Mouse (Mus musculus) testis, adult 2 months (tissue): ENCODE measurements around the gene Igsf21. TPM values are rescaled to one million over a fixed set of nuclear protein-coding genes. Genes with fewer than 3 reads are reported as not detected.

Experiments
- H3K27ac ChIP-seq: fragments of 200-500 bp; 2 replicates; pipeline ENCODE4 v1.5.1; 2012; ENCODE audit warnings: low read depth, low read length; ENCODE audit not compliant: control insufficient read depth, insufficient read depth
- H3K27me3 ChIP-seq: fragments of 200-500 bp; 2 replicates; pipeline ENCODE4 v1.6.1; 2012; ENCODE audit warnings: mild to moderate bottlenecking, low read length, moderate library complexity; ENCODE audit not compliant: control insufficient read depth, insufficient read depth
- H3K36me3 ChIP-seq: fragments of 200-500 bp; 2 replicates; pipeline ENCODE4 v1.6.1; 2012; ENCODE audit warnings: mild to moderate bottlenecking, low read length; ENCODE audit not compliant: control insufficient read depth, insufficient read depth
- H3K4me1 ChIP-seq: fragments of 200-500 bp; 2 replicates; pipeline ENCODE4 v1.6.1; 2012; ENCODE audit warnings: low read length; ENCODE audit not compliant: control insufficient read depth, insufficient read depth
- H3K4me3 ChIP-seq: fragments of 200-500 bp; 2 replicates; pipeline ENCODE4 v1.5.1; 2012; ENCODE audit warnings: low read depth, mild to moderate bottlenecking, low read length, moderate library complexity, mixed read lengths; ENCODE audit not compliant: control insufficient read depth
- CTCF ChIP-seq: fragments of 200-500 bp; IDR thresholded peaks from 2 replicates; pipeline ENCODE4 v1.5.1; 2012; ENCODE audit warnings: low read depth, mild to moderate bottlenecking, inconsistent platforms, low read length, moderate library complexity; ENCODE audit not compliant: control insufficient read depth, insufficient read depth, insufficient replicate concordance
- POLR2A ChIP-seq: fragments of 200-500 bp; IDR thresholded peaks from 2 replicates; pipeline ENCODE4 v1.6.1; 2012; ENCODE audit warnings: low read depth, mild to moderate bottlenecking, inconsistent platforms, low read length, moderate library complexity; ENCODE audit not compliant: control insufficient read depth
- polyA plus RNA-seq: library from polyadenylated mRNA; depleted of rRNA; stranded (reverse); fragments of >200 nt; gene quantifications from 2 replicates; pipeline ENCODE4 v1.2.3, GENCODE M21; 2012; rRNA removed

Igsf21 gene
- 0.41 and 0.61 TPM in 2 replicates for polyA plus RNA-seq

- no peak for TF ChIP-seq POLR2A
- TF ChIP-seq CTCF = no peak
- Histone ChIP-seq H3K27me3 (peaks cover 4% of the 10 kb centered on the region; the same call in 1 of the 2 replicates), H3K27ac (no peak within 1 kb of the TSS)
Measured at GRCm38 (mm10) chr4:140246180-140247005, at the start of gene Igsf21. TSS of gene Igsf21 (minus strand) at chr4:140246784.

GRCm38 (mm10) chr4:140285726-140286316, 39.2 kb upstream of the Igsf21 start:
- Histone ChIP-seq H3K36me3 (no peaks in the 10 kb centered on the region), H3K27me3 (no peaks in the 10 kb centered on the region), H3K4me3 (no peak overlapping the region), H3K4me1 (no peaks in the 10 kb centered on the region), H3K27ac (no peak overlapping the region)
- TF ChIP-seq POLR2A = no peak

More at GRCm38 (mm10) chr4:140246180-140247005, at the start of gene Igsf21:
- Histone ChIP-seq H3K4me3 (no peak within 1 kb of the TSS; the same call in 1 of the 2 replicates), H3K4me1 (peaks cover 11% of the 10 kb centered on the region; the same call in 1 of the 2 replicates), H3K36me3 (no peaks in the 10 kb centered on the region)

- Histone ChIP-seq H3K27ac (no peak overlapping the region), H3K4me1 (no peaks in the 10 kb centered on the region), H3K27me3 (no peaks in the 10 kb centered on the region), H3K36me3 (no peaks in the 10 kb centered on the region), H3K4me3 (no peak overlapping the region)
- TF ChIP-seq CTCF = no peak
- TF ChIP-seq POLR2A = no peak
Measured at GRCm38 (mm10) chr4:140283398-140283797, 36.8 kb upstream of the Igsf21 start.

GRCm38 (mm10) chr4:140278269-140278668, 31.7 kb upstream of the Igsf21 start:
- no peaks in the 10 kb centered on the region for H3K4me1 ChIP-seq
- no peaks in the 10 kb centered on the region for H3K36me3 ChIP-seq
- no peak overlapping the region for H3K27ac ChIP-seq
- no peaks in the 10 kb centered on the region for H3K27me3 ChIP-seq
- H3K4me3 ChIP-seq = no peak overlapping the region
- TF ChIP-seq CTCF = no peak
- no peak for TF ChIP-seq POLR2A

- TF ChIP-seq POLR2A (no peak), CTCF (no peak)
- H3K27ac ChIP-seq = no peak overlapping the region
- no peak overlapping the region for H3K4me3 ChIP-seq
- no peaks in the 10 kb centered on the region for H3K36me3 ChIP-seq
- H3K27me3 ChIP-seq = no peaks in the 10 kb centered on the region
- H3K4me1 ChIP-seq = no peaks in the 10 kb centered on the region
Measured at GRCm38 (mm10) chr4:140271913-140272312, 25.3 kb upstream of the Igsf21 start.

- H3K27ac ChIP-seq = no peak overlapping the region
- H3K27me3 ChIP-seq = no peaks in the 10 kb centered on the region
- H3K4me3 ChIP-seq = no peak overlapping the region
- no peaks in the 10 kb centered on the region for H3K36me3 ChIP-seq
- no peak for TF ChIP-seq POLR2A
- no peak for TF ChIP-seq CTCF
- H3K4me1 ChIP-seq = no peaks in the 10 kb centered on the region
Measured at GRCm38 (mm10) chr4:140270451-140270850, 23.9 kb upstream of the Igsf21 start.

- Histone ChIP-seq H3K4me3 (no peak overlapping the region), H3K27ac (no peak overlapping the region), H3K27me3 (no peaks in the 10 kb centered on the region), H3K36me3 (no peaks in the 10 kb centered on the region), H3K4me1 (no peaks in the 10 kb centered on the region)
- TF ChIP-seq POLR2A = no peak
- no peak for TF ChIP-seq CTCF
Measured at GRCm38 (mm10) chr4:140269184-140269840, 22.7 kb upstream of the Igsf21 start.
